Mouse (Mus musculus): ENCODE data around the gene Samd14.

- TF ChIP-seq POLR2A (IDR thresholded peaks at IDR 0.05; ENCODE audit: low read depth, low read length) (no peak), CTCF (conservative IDR thresholded peaks at IDR 0.05; ENCODE audit: insufficient read depth, insufficient read length, low read depth, low read length) (no peak)
Measured at GRCm38 (mm10) chr11:94967419-94967818, 42.3 kb upstream of the Samd14 start, which contains the start of gene Hils1.
